Mouse (Mus musculus) c-Kit-negative CD71-positive TER-119-positive erythroid progenitor cells, embryonic 14.5 days (primary cell): Measurements from ENCODE around the gene Coro6.

Source experiments
- DNase-seq: peaks from one replicate; pipeline ENCODE4 v3.0.0-alpha.2; 2013; ENCODE audit warnings: low read depth, low spot score

The Coro6 gene

GRCm38 (mm10) chr11:77512891-77513810 is 50.9 kb downstream of the Coro6 start:
- DNase-seq: peak; percentile 64

- no peak for DNase-seq
Observed at GRCm38 (mm10) chr11:77513811-77514170, 51.6 kb downstream of the Coro6 start.

- DNase-seq: peak; percentile 46
Observed at GRCm38 (mm10) chr11:77514281-77514831, 52.1 kb downstream of the Coro6 start.

- no peak for DNase-seq
Observed at GRCm38 (mm10) chr11:77514832-77515636, 52.8 kb downstream of the Coro6 start, which contains the start of gene Abhd15. Gene Abhd15, plus strand, starts transcription at chr11:77515121.

- DNase-seq: no peak
Observed at GRCm38 (mm10) chr11:77515637-77516552, 53.7 kb downstream of the Coro6 start, which contains the start of gene Trp53i13. Gene Trp53i13, minus strand, starts transcription at chr11:77515980.

- no peak for DNase-seq
Observed at GRCm38 (mm10) chr11:77516553-77517425, 54.6 kb downstream of the Coro6 start.

GRCm38 (mm10) chr11:77518051-77518798 is 56.0 kb downstream of the Coro6 start:
- no peak for DNase-seq

GRCm38 (mm10) chr11:77519043-77519442 is 56.8 kb downstream of the Coro6 start, which contains the start of gene Gm10392:
Gene Gm10392, minus strand, starts transcription at chr11:77519198.
- no peak for DNase-seq
